Mouse (Mus musculus): ENCODE results near the gene Slc39a8. TPM values are rescaled to one million over a fixed set of nuclear protein-coding genes. Genes with fewer than 3 reads are reported as not detected.

Gene Slc39a8
- polyA plus RNA-seq, 1 experiment from 2014 or later: 17.0 TPM

DNA sequence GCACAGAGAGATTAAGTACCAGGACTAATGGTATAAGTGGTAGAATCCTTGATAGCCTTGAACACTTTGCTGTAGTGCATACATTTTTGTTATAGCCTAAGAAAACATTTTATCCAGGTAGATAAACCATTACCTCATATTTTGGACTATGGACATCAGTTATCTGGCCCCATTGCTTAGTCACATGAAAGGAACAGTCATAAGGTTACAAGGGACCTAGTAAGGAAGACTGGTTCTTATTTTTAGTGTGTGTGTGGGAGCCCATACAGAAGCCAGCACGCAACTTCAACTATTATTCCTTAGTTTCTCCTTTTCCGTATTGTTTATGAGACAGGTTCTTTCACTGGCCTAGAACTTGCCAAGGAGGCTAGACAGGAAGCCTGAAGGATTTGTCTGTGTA is 7.4 kb downstream of the Slc39a8 start:
- Histone ChIP-seq H3K9me3 (no peaks in the 10 kb centered on the region), H3K36me3 (no peaks in the 10 kb centered on the region), H3K27me3 (ENCODE audit: insufficient read depth, poor library complexity, severe bottlenecking) (peaks cover 1% of the 10 kb centered on the region; the same call in 1 of the 2 replicates), H3K4me3 (no peak overlapping the region), H3K4me1 (replicated peaks) (no peaks in the 10 kb centered on the region), H3K27ac (no peak overlapping the region)
- no peak for DNase-seq (ENCODE audit: low spot score)
- WGBS: 94% methylated on average over 2 of the region's 2 CpGs

DNA sequence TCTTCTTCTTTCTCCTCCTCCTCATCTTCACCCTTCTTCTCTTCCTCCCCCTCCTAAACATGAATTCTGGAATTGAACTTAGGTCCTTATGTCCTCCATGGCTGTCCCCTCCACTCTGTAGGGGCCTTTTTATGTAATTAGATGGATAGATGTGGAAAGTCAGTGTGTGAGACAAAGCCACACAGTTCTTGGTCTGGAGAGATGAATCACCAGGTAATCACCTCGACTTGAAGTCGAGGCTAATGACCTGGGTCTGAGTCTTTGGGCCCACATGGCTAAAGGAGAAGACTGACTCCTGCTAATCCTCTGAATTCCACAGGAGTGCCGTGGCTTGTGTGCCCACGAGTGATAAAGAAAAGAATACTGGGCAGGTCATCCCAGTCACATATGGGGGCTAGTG is 7.8 kb downstream of the Slc39a8 start:
- Histone ChIP-seq H3K27me3 (ENCODE audit: insufficient read depth, poor library complexity, severe bottlenecking) (no peaks in the 10 kb centered on the region), H3K27ac (no peak overlapping the region), H3K9me3 (no peaks in the 10 kb centered on the region), H3K4me1 (replicated peaks) (no peaks in the 10 kb centered on the region), H3K36me3 (no peaks in the 10 kb centered on the region), H3K4me3 (no peak overlapping the region)
- no peak for DNase-seq (ENCODE audit: low spot score)
- WGBS: 85% methylated on average over 4 of the region's 4 CpGs

DNA sequence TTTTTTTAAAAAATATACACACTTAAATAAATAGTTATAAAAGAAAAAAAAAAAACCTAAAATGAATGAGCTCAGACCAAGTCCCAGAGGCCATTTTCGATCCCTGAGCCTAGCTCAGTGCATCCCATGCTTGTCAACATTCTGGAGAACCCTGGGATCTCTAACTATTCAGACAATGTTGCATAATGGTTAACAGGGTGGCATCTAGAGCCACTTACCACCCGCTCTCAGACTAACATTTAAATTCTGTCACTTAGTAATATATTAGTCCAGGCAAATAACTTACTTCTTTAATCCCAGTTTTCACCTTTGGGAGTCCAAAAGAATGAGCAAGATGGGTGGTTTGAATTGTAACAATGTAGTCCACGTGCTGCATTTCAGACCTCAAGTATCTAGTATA is 9.9 kb downstream of the Slc39a8 start:
- H3K4me3 ChIP-seq: no peak overlapping the region
- no peaks in the 10 kb centered on the region for H3K4me1 ChIP-seq (replicated peaks)
- no peaks in the 10 kb centered on the region for H3K36me3 ChIP-seq
- H3K27me3 ChIP-seq (ENCODE audit: insufficient read depth, poor library complexity, severe bottlenecking): no peaks in the 10 kb centered on the region
- DNase-seq (ENCODE audit: low spot score): no peak
- 87% methylated on average over 3 of the region's 3 CpGs for WGBS
- no peaks in the 10 kb centered on the region for H3K9me3 ChIP-seq
- H3K27ac ChIP-seq: no peak overlapping the region

- WGBS: 95% methylated on average over 13 of the region's 13 CpGs
Measured at GRCm38 (mm10) chr3:135839535-135839934, 14.5 kb downstream of the Slc39a8 start.

DNA sequence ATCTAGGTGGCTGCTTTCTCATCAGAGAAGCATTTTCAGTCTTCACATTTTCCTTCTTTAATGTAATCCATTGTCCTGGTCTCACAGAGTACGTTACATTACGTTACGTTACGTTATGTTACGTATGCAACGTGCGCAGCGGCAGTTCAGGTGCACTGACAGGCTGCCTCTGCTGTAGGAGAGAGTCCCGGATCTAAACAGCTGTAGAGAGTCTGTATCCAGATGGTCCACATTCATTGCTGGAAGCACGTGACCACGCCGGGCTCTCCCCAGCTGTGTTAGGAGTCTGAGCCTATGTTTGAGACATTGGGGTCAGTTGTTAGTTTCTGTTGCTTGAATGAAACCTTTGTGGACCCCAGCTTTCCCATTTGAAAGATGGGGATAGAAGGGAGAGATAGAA is 15.1 kb downstream of the Slc39a8 start:
- Histone ChIP-seq H3K36me3 (no peaks in the 10 kb centered on the region), H3K4me1 (replicated peaks) (peaks cover 15% of the 10 kb centered on the region), H3K27me3 (ENCODE audit: insufficient read depth, poor library complexity, severe bottlenecking) (no peaks in the 10 kb centered on the region), H3K9me3 (no peaks in the 10 kb centered on the region), H3K27ac (no peak overlapping the region), H3K4me3 (no peak overlapping the region)
- 90% methylated on average over 12 of the region's 12 CpGs for whole genome bisulfite sequencing
- no peak for DNase-seq (ENCODE audit: low spot score)

More at GRCm38 (mm10) chr3:135839535-135839934, 14.5 kb downstream of the Slc39a8 start:
- Histone ChIP-seq H3K36me3 (no peaks in the 10 kb centered on the region), H3K9me3 (no peaks in the 10 kb centered on the region), H3K4me3 (no peak overlapping the region), H3K4me1 (replicated peaks) (peaks cover 14% of the 10 kb centered on the region), H3K27ac (no peak overlapping the region), H3K27me3 (ENCODE audit: insufficient read depth, poor library complexity, severe bottlenecking) (no peaks in the 10 kb centered on the region)
- DNase-seq (ENCODE audit: low spot score): no peak

DNA sequence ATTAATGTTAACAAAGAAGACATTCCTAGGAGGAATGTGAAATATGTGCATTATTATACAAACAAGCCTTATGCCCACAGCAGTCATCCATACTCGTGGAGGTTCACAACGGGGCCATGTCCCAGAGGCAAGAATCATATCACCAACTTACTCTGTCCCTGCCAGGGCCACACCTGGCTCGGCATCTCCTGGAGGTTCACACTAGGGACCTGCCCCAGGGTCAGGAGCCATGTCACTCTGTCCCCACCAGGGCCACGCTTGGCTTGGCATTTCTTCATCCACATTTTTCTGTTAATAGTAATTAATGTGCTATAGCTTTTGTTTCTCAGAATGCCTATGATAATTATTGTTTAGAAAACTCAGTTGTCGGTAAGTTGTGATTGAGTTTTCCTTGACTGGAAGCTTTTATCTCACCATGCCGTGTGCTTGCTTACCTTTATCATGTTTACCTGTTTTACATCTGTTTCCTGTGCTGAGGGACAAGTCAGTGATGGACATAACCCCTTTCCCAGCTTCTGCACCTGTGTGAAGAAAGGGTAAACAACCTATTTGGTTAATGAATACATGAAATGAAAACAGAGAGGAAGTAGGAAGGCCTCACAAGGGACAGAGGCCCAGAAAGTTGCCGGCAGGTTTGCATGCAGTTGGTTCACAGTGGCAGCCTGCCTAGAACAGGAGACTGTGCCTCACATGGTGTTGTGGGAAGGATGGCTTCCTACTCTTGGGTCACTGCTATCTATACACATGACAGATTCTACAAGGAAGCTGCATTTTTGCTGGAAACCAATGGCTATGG is 16.8 kb downstream of the Slc39a8 start:
- no peak for DNase-seq (ENCODE audit: low spot score)
- Histone ChIP-seq H3K36me3 (no peaks in the 10 kb centered on the region), H3K4me1 (replicated peaks) (peaks cover 21% of the 10 kb centered on the region), H3K4me3 (no peak overlapping the region), H3K9me3 (no peaks in the 10 kb centered on the region), H3K27me3 (ENCODE audit: insufficient read depth, poor library complexity, severe bottlenecking) (no peaks in the 10 kb centered on the region), H3K27ac (no peak overlapping the region)
- WGBS: 79% methylated on average over 7 of the region's 7 CpGs

GRCm38 (mm10) chr3:135843181-135843580 is 18.1 kb downstream of the Slc39a8 start:
- no peak for DNase-seq (ENCODE audit: low spot score)
- Histone ChIP-seq H3K27ac (peak overlapping the region; percentile 35; the same call in 1 of the 2 replicates), H3K9me3 (no peaks in the 10 kb centered on the region), H3K27me3 (ENCODE audit: insufficient read depth, poor library complexity, severe bottlenecking) (no peaks in the 10 kb centered on the region), H3K4me1 (replicated peaks) (peaks cover 21% of the 10 kb centered on the region), H3K4me3 (no peak overlapping the region), H3K36me3 (no peaks in the 10 kb centered on the region)
- WGBS: 73% methylated on average over 5 of the region's 5 CpGs

DNA sequence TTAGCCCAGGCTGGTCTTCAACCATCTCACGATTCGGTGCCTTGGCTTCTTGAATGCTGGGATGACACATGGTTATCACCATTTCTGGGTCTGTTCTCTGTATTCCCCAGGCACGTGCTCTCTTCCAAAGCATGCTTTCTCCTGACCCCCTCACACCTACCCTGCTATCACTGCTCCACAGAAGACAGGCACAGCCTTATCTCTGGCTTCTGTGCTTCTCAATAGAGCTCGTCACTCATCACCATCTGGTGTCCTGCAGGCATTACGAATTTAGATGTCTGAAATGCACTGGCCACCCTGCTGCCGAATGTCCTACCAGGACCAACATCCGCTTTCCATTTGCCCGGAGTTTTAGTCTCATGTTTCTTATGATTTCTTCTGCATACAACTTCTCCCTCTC is 18.6 kb downstream of the Slc39a8 start:
- Histone ChIP-seq H3K27me3 (ENCODE audit: insufficient read depth, poor library complexity, severe bottlenecking) (no peaks in the 10 kb centered on the region), H3K4me3 (no peak overlapping the region), H3K9me3 (no peaks in the 10 kb centered on the region), H3K36me3 (no peaks in the 10 kb centered on the region), H3K4me1 (replicated peaks) (peaks cover 21% of the 10 kb centered on the region), H3K27ac (peak overlapping the region; percentile 35; the same call in 1 of the 2 replicates)
- 73% methylated on average over 8 of the region's 8 CpGs for WGBS
- no peak for DNase-seq (ENCODE audit: low spot score)

- no peak for DNase-seq (ENCODE audit: low spot score)
- 89% methylated on average over 1 of the region's 1 CpGs for WGBS
- Histone ChIP-seq H3K4me1 (replicated peaks) (peaks cover 21% of the 10 kb centered on the region), H3K27me3 (ENCODE audit: insufficient read depth, poor library complexity, severe bottlenecking) (no peaks in the 10 kb centered on the region), H3K4me3 (no peak overlapping the region), H3K36me3 (no peaks in the 10 kb centered on the region), H3K9me3 (no peaks in the 10 kb centered on the region), H3K27ac (no peak overlapping the region)
Measured at GRCm38 (mm10) chr3:135844835-135845234, 19.8 kb downstream of the Slc39a8 start.

GRCm38 (mm10) chr3:135845860-135846259 is 20.8 kb downstream of the Slc39a8 start:
- Histone ChIP-seq H3K4me1 (replicated peaks) (peaks cover 21% of the 10 kb centered on the region), H3K9me3 (no peaks in the 10 kb centered on the region), H3K27ac (no peak overlapping the region), H3K27me3 (ENCODE audit: insufficient read depth, poor library complexity, severe bottlenecking) (no peaks in the 10 kb centered on the region), H3K4me3 (no peak overlapping the region), H3K36me3 (no peaks in the 10 kb centered on the region)
- 60% methylated on average over 7 of the region's 7 CpGs for WGBS
- DNase-seq (ENCODE audit: low spot score): no peak

GRCm38 (mm10) chr3:135851607-135852006 is 26.5 kb downstream of the Slc39a8 start:
- Histone ChIP-seq H3K4me3 (no peak overlapping the region), H3K36me3 (no peaks in the 10 kb centered on the region), H3K27me3 (ENCODE audit: insufficient read depth, poor library complexity, severe bottlenecking) (no peaks in the 10 kb centered on the region), H3K9me3 (no peaks in the 10 kb centered on the region), H3K27ac (no peak overlapping the region), H3K4me1 (replicated peaks) (peaks cover 24% of the 10 kb centered on the region)
- 81% methylated on average over 2 of the region's 2 CpGs for WGBS
- DNase-seq (ENCODE audit: low spot score): no peak

GRCm38 (mm10) chr3:135853604-135854297 is 28.7 kb downstream of the Slc39a8 start:
- Histone ChIP-seq H3K27ac (no peak overlapping the region; the same call in 1 of the 2 replicates), H3K36me3 (0 out of 2 replicates have a peak, but pooled peaks cover under 1% of the 10 kb centered on the region), H3K4me1 (replicated peaks) (peaks cover 33% of the 10 kb centered on the region), H3K9me3 (no peaks in the 10 kb centered on the region), H3K27me3 (ENCODE audit: insufficient read depth, poor library complexity, severe bottlenecking) (no peaks in the 10 kb centered on the region), H3K4me3 (no peak overlapping the region)
- DNase-seq (ENCODE audit: low spot score): no peak
- WGBS: 84% methylated on average over 10 of the region's 10 CpGs

GRCm38 (mm10) chr3:135854298-135854984 is 29.4 kb downstream of the Slc39a8 start:
- no peak for DNase-seq (ENCODE audit: low spot score)
- Histone ChIP-seq H3K4me1 (replicated peaks) (peaks cover 33% of the 10 kb centered on the region), H3K9me3 (no peaks in the 10 kb centered on the region), H3K4me3 (no peak overlapping the region), H3K27me3 (ENCODE audit: insufficient read depth, poor library complexity, severe bottlenecking) (no peaks in the 10 kb centered on the region), H3K36me3 (0 out of 2 replicates have a peak, but pooled peaks cover 3% of the 10 kb centered on the region), H3K27ac (peak overlapping the region; percentile 56; the same call in 1 of the 2 replicates)
- WGBS: 87% methylated on average over 14 of the region's 14 CpGs

Measured in hindbrain, embryonic 10.5 days (tissue).